Mouse (Mus musculus) MEL (cell line): ENCODE results near the gene Gm28305. TPM values are rescaled to one million over a fixed set of nuclear protein-coding genes. Genes with fewer than 3 reads are reported as not detected.

Source experiments
- DNase-seq: peaks from one replicate; pipeline ENCODE4 v3.0.0; 2011; ENCODE audit warnings: low read depth, low spot score
- H3K27ac ChIP-seq: 2 replicates; pipeline ENCODE4 v1.5.1; 2012; ENCODE audit warnings: low read depth, mild to moderate bottlenecking, control low read depth, low read length, moderate library complexity; ENCODE audit not compliant: control insufficient read depth
- H3K27me3 ChIP-seq, 2 experiments: fragments of 150-350 bp in 1 of 2; sonication (generic) in 1 of 2; 2 replicates each; pipeline ENCODE4 v1.6.1; 2012; ENCODE audit warnings: low read length in 2 of 2, mild to moderate bottlenecking in 2 of 2, improper control_type of control experiment in 1 of 2, moderate library complexity in 1 of 2; ENCODE audit not compliant: insufficient read depth in 2 of 2, control insufficient read depth in 1 of 2
- H3K36me3 ChIP-seq, 2 experiments: 2 replicates each; pipeline ENCODE4 v1.6.1; 2012 to 2014; ENCODE audit warnings: low read length in 2 of 2, improper control_type of control experiment in 1 of 2, inconsistent platforms in 1 of 2, mild to moderate bottlenecking in 1 of 2; ENCODE audit not compliant: insufficient read depth in 2 of 2, control insufficient read depth in 1 of 2
- H3K4me1 ChIP-seq, 2 experiments: fragments of 150-350 bp in 1 of 2; sonication (generic) in 1 of 2; 2 replicates each; pipeline ENCODE4 v1.6.1; 2012; ENCODE audit warnings: low read length in 2 of 2, improper control_type of control experiment in 1 of 2, mild to moderate bottlenecking in 1 of 2; ENCODE audit not compliant: insufficient read depth in 2 of 2, control insufficient read depth in 1 of 2
- H3K4me3 ChIP-seq, 2 experiments: fragments of 150-350 bp in 1 of 2; sonication (generic) in 1 of 2; 2 replicates each; pipeline ENCODE4 v1.5.1; 2012; ENCODE audit warnings: low read depth in 2 of 2, low read length in 2 of 2, mild to moderate bottlenecking in 2 of 2, moderate library complexity in 2 of 2, control low read depth in 1 of 2, improper control_type of control experiment in 1 of 2; ENCODE audit not compliant: control insufficient read depth in 1 of 2, insufficient read depth in 1 of 2
- H3K79me2 ChIP-seq: 2 replicates; pipeline ENCODE4 v1.6.1; 2012; ENCODE audit warnings: mild to moderate bottlenecking, low read length, moderate library complexity; ENCODE audit not compliant: control insufficient read depth, poor library complexity, insufficient read depth
- H3K9ac ChIP-seq: 2 replicates; pipeline ENCODE4 v1.6.1; 2012; ENCODE audit warnings: low read depth, mild to moderate bottlenecking, control low read depth, low read length, moderate library complexity; ENCODE audit not compliant: control insufficient read depth, poor library complexity, severe bottlenecking
- H3K9me3 ChIP-seq: fragments of 150-350 bp; sonication (generic); replicated peaks from 2 replicates; pipeline ENCODE4 v1.6.1; 2012; ENCODE audit warnings: mild to moderate bottlenecking, low read length, improper control_type of control experiment, moderate library complexity; ENCODE audit not compliant: insufficient read depth
- CHD1 ChIP-seq: IDR thresholded peaks from 2 replicates; pipeline ENCODE4 v1.6.1; 2012; ENCODE audit warnings: low read depth, mild to moderate bottlenecking, inconsistent platforms, low read length, improper control_type of control experiment
- CHD2 ChIP-seq: IDR thresholded peaks from 2 replicates; pipeline ENCODE4 v1.6.1; 2011; ENCODE audit warnings: low read length, improper control_type of control experiment
- CTCF ChIP-seq, 3 experiments: IDR thresholded peaks in 2 of 3; conservative IDR thresholded peaks in 1 of 3; 2 replicates each; pipeline ENCODE4 v1.5.1; 2011 to 2012; ENCODE audit warnings: low read length in 3 of 3, low read depth in 2 of 3, mild to moderate bottlenecking in 2 of 3, improper control_type of control experiment in 1 of 3, inconsistent platforms in 1 of 3, mixed read lengths in 1 of 3, moderate library complexity in 1 of 3; ENCODE audit not compliant: control insufficient read depth in 1 of 3, insufficient read depth in 1 of 3, poor library complexity in 1 of 3, severe bottlenecking in 1 of 3
- ELF1 ChIP-seq: IDR thresholded peaks from 2 replicates; pipeline ENCODE4 v1.6.1; 2014; ENCODE audit warnings: low read depth, mild to moderate bottlenecking, inconsistent platforms, low read length, improper control_type of control experiment, moderate library complexity
- EP300 ChIP-seq, 2 experiments: IDR thresholded peaks; 2 replicates each; pipeline ENCODE4 v1.6.1; 2011; ENCODE audit warnings: improper control_type of control experiment in 2 of 2, low read length in 2 of 2, low read depth in 1 of 2, mild to moderate bottlenecking in 1 of 2
- ETS1 ChIP-seq: IDR thresholded peaks from 2 replicates; pipeline ENCODE4 v1.6.1; 2012; ENCODE audit warnings: low read depth, mild to moderate bottlenecking, inconsistent platforms, low read length, improper control_type of control experiment, moderate library complexity
- GABPA ChIP-seq: IDR thresholded peaks from 2 replicates; pipeline ENCODE4 v1.6.1; 2012; ENCODE audit warnings: low read depth, mild to moderate bottlenecking, inconsistent platforms, low read length, improper control_type of control experiment, moderate library complexity
- GATA1 ChIP-seq: IDR thresholded peaks from 2 replicates; pipeline ENCODE4 v1.6.1; 2011; ENCODE audit warnings: low read depth, low read length, improper control_type of control experiment
- KAT2A ChIP-seq: conservative IDR thresholded peaks from 2 replicates; pipeline ENCODE4 v1.6.1; 2012; ENCODE audit warnings: low read depth, low read length, improper control_type of control experiment, inconsistent platforms
- MAZ ChIP-seq: IDR thresholded peaks from 2 replicates; pipeline ENCODE4 v1.6.1; 2012; ENCODE audit warnings: low read depth, mild to moderate bottlenecking, inconsistent platforms, low read length, improper control_type of control experiment
- MYC ChIP-seq: IDR thresholded peaks from 2 replicates; pipeline ENCODE4 v1.6.1; 2011; ENCODE audit warnings: low read depth, mild to moderate bottlenecking, low read length, improper control_type of control experiment, moderate library complexity
- NELFE ChIP-seq: IDR thresholded peaks from 2 replicates; pipeline ENCODE4 v1.6.1; 2011; ENCODE audit warnings: low read depth, low read length, improper control_type of control experiment
- NRF1 ChIP-seq: IDR thresholded peaks from 2 replicates; pipeline ENCODE4 v1.6.1; 2014; ENCODE audit warnings: low read depth, mild to moderate bottlenecking, inconsistent platforms, low read length, improper control_type of control experiment, moderate library complexity; ENCODE audit not compliant: poor library complexity, insufficient read depth, severe bottlenecking
- POLR2A ChIP-seq, 2 experiments: IDR thresholded peaks; 2 replicates each; pipeline ENCODE4 v1.6.1; 2011 to 2012; ENCODE audit warnings: low read length in 2 of 2, mild to moderate bottlenecking in 2 of 2, control low read depth in 1 of 2, improper control_type of control experiment in 1 of 2, low read depth in 1 of 2, moderate library complexity in 1 of 2; ENCODE audit not compliant: control insufficient read depth in 1 of 2, insufficient read depth in 1 of 2, poor library complexity in 1 of 2
- RAD21 ChIP-seq: IDR thresholded peaks from 2 replicates; pipeline ENCODE4 v1.6.1; 2011; ENCODE audit warnings: mild to moderate bottlenecking, low read depth, low read length, improper control_type of control experiment
- SIN3A ChIP-seq: IDR thresholded peaks from 2 replicates; pipeline ENCODE4 v1.6.1; 2012; ENCODE audit warnings: low read length, improper control_type of control experiment, inconsistent platforms
- SMC3 ChIP-seq: IDR thresholded peaks from 2 replicates; pipeline ENCODE4 v1.6.1; 2011; ENCODE audit warnings: low read depth, low read length, improper control_type of control experiment
- TAL1 ChIP-seq: IDR thresholded peaks from 2 replicates; pipeline ENCODE4 v1.6.1; 2012; ENCODE audit warnings: mild to moderate bottlenecking, inconsistent platforms, low read length, moderate library complexity, mixed read lengths
- TCF12 ChIP-seq: IDR thresholded peaks from 2 replicates; pipeline ENCODE4 v1.6.1; 2014; ENCODE audit warnings: low read depth, mild to moderate bottlenecking, inconsistent platforms, low read length, improper control_type of control experiment, moderate library complexity
- UBTF ChIP-seq: IDR thresholded peaks from 2 replicates; pipeline ENCODE4 v1.6.1; 2012; ENCODE audit warnings: low read depth, mild to moderate bottlenecking, inconsistent platforms, low read length, improper control_type of control experiment, moderate library complexity, borderline replicate concordance; ENCODE audit not compliant: insufficient read depth
- ZC3H11A ChIP-seq: IDR thresholded peaks from 2 replicates; pipeline ENCODE4 v1.6.1; 2012; ENCODE audit warnings: low read depth, mild to moderate bottlenecking, inconsistent platforms, low read length, improper control_type of control experiment
- ZMIZ1 ChIP-seq: IDR thresholded peaks from 2 replicates; pipeline ENCODE4 v1.6.1; 2012; ENCODE audit warnings: low read depth, mild to moderate bottlenecking, inconsistent platforms, low read length, improper control_type of control experiment, moderate library complexity
- polyA plus RNA-seq, 2 experiments: library from polyadenylated mRNA; stranded (reverse) in 1 of 2; unstranded in 1 of 2; fragments of >175 nt in 1 of 2; fragments of >200 nt in 1 of 2; gene quantifications; 2 replicates each; pipeline versions ENCODE4 v1.2.1 to v1.2.4; 2012; ENCODE audit warnings: low replicate concordance in 2 of 2, low read depth in 1 of 2; ENCODE audit not compliant: insufficient read length in 2 of 2, insufficient read depth in 1 of 2, missing spikeins in 1 of 2
- total RNA-seq: library from RNA; depleted of rRNA; stranded (reverse); fragments of 300-350 nt; gene quantifications from 2 replicates; pipeline ENCODE4 v1.2.3, GENCODE M21; 2012

Gm28305 gene
- total and polyA plus RNA-seq, 3 experiments, result not detected

DNA sequence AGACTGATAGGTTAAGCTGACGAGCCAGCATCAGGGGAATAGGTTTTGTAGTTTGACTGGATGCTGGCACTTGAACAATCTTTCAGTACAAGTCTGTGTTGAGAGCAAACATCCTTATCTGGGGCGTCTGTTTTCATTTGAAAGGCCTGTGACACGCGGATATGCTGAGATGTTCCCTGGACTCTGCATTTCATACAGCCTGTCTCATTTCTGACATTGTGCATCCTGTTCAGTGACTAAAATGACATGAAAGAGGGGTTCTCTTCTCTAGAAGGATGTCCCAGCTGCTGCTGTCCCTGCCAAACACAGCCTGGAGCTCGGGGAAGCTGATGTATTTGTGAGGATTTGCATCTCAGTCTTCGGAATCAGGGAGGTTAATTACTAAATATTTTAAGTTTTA lies 67.0 kb downstream of the Gm28305 start:
- Histone ChIP-seq H3K9me3 (no peaks in the 10 kb centered on the region; the same call in 1 of the 2 replicates), H3K4me1 (no peaks in the 10 kb centered on the region), H3K27me3 (no peaks in the 10 kb centered on the region), H3K79me2 (no peaks in the 10 kb centered on the region), H3K9ac (no peak overlapping the region), H3K27ac (no peak overlapping the region), H3K4me3 (no peak overlapping the region), H3K36me3 (no peaks in the 10 kb centered on the region)
- no peak for DNase-seq
- TF ChIP-seq ZMIZ1, result no peak
- TF ChIP-seq GABPA, result no peak
- TF ChIP-seq SMC3, result no peak
- TF ChIP-seq CHD1, result no peak
- TF ChIP-seq CHD2, result no peak
- no peak for TF ChIP-seq GATA1
- TF ChIP-seq SIN3A, result no peak

- no peak for DNase-seq
- TF ChIP-seq NELFE, result no peak
- no peak for TF ChIP-seq TAL1
- TF ChIP-seq POLR2A (IDR thresholded peaks at IDR 0.05; ENCODE audit: control insufficient read depth in 1 of 2, insufficient read depth in 1 of 2, low read depth in 1 of 2, low read length in 2 of 2, poor library complexity in 1 of 2), result no peak
- no peak for TF ChIP-seq UBTF
- TF ChIP-seq TCF12, result no peak
- TF ChIP-seq EP300 (IDR thresholded peaks at IDR 0.05; ENCODE audit: low read depth in 1 of 2, low read length in 2 of 2), result no peak
- no peak for TF ChIP-seq GABPA
- no peak for TF ChIP-seq ZC3H11A
- TF ChIP-seq ETS1, result no peak
- no peak for TF ChIP-seq ELF1
- TF ChIP-seq NRF1, result no peak
- TF ChIP-seq CHD1, result no peak
- no peak for TF ChIP-seq MYC
- no peak for TF ChIP-seq KAT2A
- TF ChIP-seq CTCF (IDR thresholded peaks at IDR 0.05 in 2 of 3, conservative IDR thresholded peaks at IDR 0.05 in 1 of 3; ENCODE audit: control insufficient read depth in 1 of 3, insufficient read depth in 1 of 3, low read depth in 2 of 3, low read length in 3 of 3, poor library complexity in 1 of 3, severe bottlenecking in 1 of 3), result no peak
- TF ChIP-seq GATA1, result no peak
- no peak for TF ChIP-seq MAZ
- TF ChIP-seq RAD21, result no peak
- H3K79me2 ChIP-seq, result no peaks in the 10 kb centered on the region
- no peaks in the 10 kb centered on the region for H3K36me3 ChIP-seq
- H3K27ac ChIP-seq, result no peak overlapping the region
- no peaks in the 10 kb centered on the region for H3K27me3 ChIP-seq
- no peak overlapping the region for H3K4me3 ChIP-seq
- no peaks in the 10 kb centered on the region; the same call in 1 of the 2 replicates for H3K9me3 ChIP-seq
- H3K4me1 ChIP-seq, result no peaks in the 10 kb centered on the region
- no peak overlapping the region for H3K9ac ChIP-seq
Measured at GRCm38 (mm10) chr9:104108571-104109143, 68.2 kb downstream of the Gm28305 start.
